Mouse (Mus musculus) stomach, postnatal 0 days (tissue): ENCODE results near the gene Grm3.

Experiments
- CTCF ChIP-seq: IDR thresholded peaks from 2 replicates; pipeline ENCODE4 v1.5.1; 2016; ENCODE audit warnings: antibody characterized with exemption, low read depth, mild to moderate bottlenecking, moderate library complexity
- EP300 ChIP-seq: optimal IDR thresholded peaks from 2 replicates; pipeline ENCODE3; 2016; ENCODE audit warnings: antibody characterized with exemption

DNA sequence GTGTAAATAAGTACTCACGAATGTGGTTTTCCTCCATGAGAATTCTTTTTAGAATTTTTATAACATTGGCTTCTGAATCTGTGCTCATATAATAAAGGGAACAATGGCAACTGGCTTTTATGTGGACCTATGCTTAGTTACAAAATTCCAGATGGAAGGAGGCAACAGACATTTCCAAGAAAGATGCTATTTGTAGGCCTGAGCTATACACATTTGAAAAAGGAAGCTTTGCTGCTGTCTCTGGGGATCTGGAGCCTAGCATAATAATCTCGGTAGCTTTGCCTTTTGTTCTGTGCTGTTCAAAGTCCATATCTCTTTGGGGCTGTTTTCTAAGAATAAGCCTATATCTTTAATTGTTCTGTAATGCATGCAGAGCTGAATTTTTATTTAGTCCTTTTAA is 146.4 kb downstream of the Grm3 start:
- no peak for TF ChIP-seq CTCF
- TF ChIP-seq EP300, result no peak
